Mouse (Mus musculus) frontal cortex, postnatal 36 days (tissue): ENCODE measurements around the gene Fras1.

Experiments used
- DNase-seq, 2 experiments: peaks; one replicate each; pipeline ENCODE4 v3.0.0; 2022; ENCODE audit warnings: low spot score in 2 of 2

Fras1 gene

GRCm38 (mm10) chr5:96405139-96405842, 31.5 kb downstream of the Fras1 start:
- no peak for DNase-seq

- DNase-seq, result no peak
Observed at GRCm38 (mm10) chr5:96408291-96408690, 34.5 kb downstream of the Fras1 start.

GRCm38 (mm10) chr5:96412754-96413394, 39.1 kb downstream of the Fras1 start:
- DNase-seq, result no peak

GRCm38 (mm10) chr5:96417121-96417520, 43.4 kb downstream of the Fras1 start:
- no peak for DNase-seq

GRCm38 (mm10) chr5:96421550-96421949, 47.8 kb downstream of the Fras1 start:
- DNase-seq, result no peak

- DNase-seq, result no peak
Observed at GRCm38 (mm10) chr5:96422716-96423115, 49.0 kb downstream of the Fras1 start.

- no peak for DNase-seq
Observed at GRCm38 (mm10) chr5:96425391-96425790, 51.6 kb downstream of the Fras1 start.

GRCm38 (mm10) chr5:96429532-96430141, 55.9 kb downstream of the Fras1 start:
- DNase-seq, result no peak

GRCm38 (mm10) chr5:96437870-96438269, 64.1 kb downstream of the Fras1 start:
- DNase-seq, result no peak

- DNase-seq, result no peak
Observed at GRCm38 (mm10) chr5:96439811-96440210, 66.1 kb downstream of the Fras1 start.

- DNase-seq, result no peak
Observed at GRCm38 (mm10) chr5:96447460-96447859, 73.7 kb downstream of the Fras1 start.

GRCm38 (mm10) chr5:96452027-96452426, 78.3 kb downstream of the Fras1 start:
- DNase-seq, result no peak

- no peak for DNase-seq
Observed at GRCm38 (mm10) chr5:96453386-96453785, 79.6 kb downstream of the Fras1 start.

GRCm38 (mm10) chr5:96454422-96454821, 80.7 kb downstream of the Fras1 start:
- no peak for DNase-seq

GRCm38 (mm10) chr5:96455241-96455640, 81.5 kb downstream of the Fras1 start:
- peak in 1 of 2 experiments; percentile 16 for DNase-seq

GRCm38 (mm10) chr5:96457436-96457958, 83.7 kb downstream of the Fras1 start:
- peak; percentile 23 to 48 for DNase-seq

GRCm38 (mm10) chr5:96459605-96460004, 85.8 kb downstream of the Fras1 start:
- DNase-seq, result no peak

GRCm38 (mm10) chr5:96462197-96462596, 88.4 kb downstream of the Fras1 start:
- DNase-seq, result no peak

GRCm38 (mm10) chr5:96466461-96466860, 92.7 kb downstream of the Fras1 start:
- no peak for DNase-seq

GRCm38 (mm10) chr5:96471995-96472394, 98.2 kb downstream of the Fras1 start:
- no peak for DNase-seq

- DNase-seq, result no peak
Observed at GRCm38 (mm10) chr5:96475488-96475887, 101.7 kb downstream of the Fras1 start.

GRCm38 (mm10) chr5:96479003-96479402, 105.2 kb downstream of the Fras1 start:
- DNase-seq, result no peak

GRCm38 (mm10) chr5:96481159-96481558, 107.4 kb downstream of the Fras1 start:
- DNase-seq, result no peak
